Mouse (Mus musculus): ENCODE data around the gene Tulp3.
"Not testable (repeated sequence)": the region's sequence is repeated elsewhere in the genome, so short reads cannot be mapped to it uniquely, and the experiment has no call there.

The Tulp3 gene

GRCm38 (mm10) chr6:128355726-128356416, at the start of gene Tulp3:
Tulp3 (minus strand) TSS chr6:128355851.
- DNase-seq (ENCODE audit: low spot score): peak; percentile 97

- DNase-seq (ENCODE audit: low spot score): no peak
Observed at GRCm38 (mm10) chr6:128404708-128405107, 49.1 kb upstream of the Tulp3 start.

- peak; percentile 35 for DNase-seq (ENCODE audit: low spot score)
Observed at GRCm38 (mm10) chr6:128399421-128400185, 44.0 kb upstream of the Tulp3 start.

GRCm38 (mm10) chr6:128398996-128399395, 43.3 kb upstream of the Tulp3 start, which contains the start of gene Nrip2:
Nrip2 (plus strand) TSS chr6:128399296.
- no peak for DNase-seq (ENCODE audit: low spot score)

- DNase-seq (ENCODE audit: low spot score): no peak
Observed at GRCm38 (mm10) chr6:128397574-128398261, 42.1 kb upstream of the Tulp3 start.

GRCm38 (mm10) chr6:128390683-128391082, 35.0 kb upstream of the Tulp3 start:
- DNase-seq (ENCODE audit: low spot score): no peak

GRCm38 (mm10) chr6:128389185-128389584, 33.5 kb upstream of the Tulp3 start:
- DNase-seq (ENCODE audit: low spot score): no peak

GRCm38 (mm10) chr6:128385026-128385425, 29.4 kb upstream of the Tulp3 start:
- no peak for DNase-seq (ENCODE audit: low spot score)

- DNase-seq (ENCODE audit: low spot score): no peak
Observed at GRCm38 (mm10) chr6:128383752-128384151, 28.1 kb upstream of the Tulp3 start.

GRCm38 (mm10) chr6:128381254-128381653, 25.6 kb upstream of the Tulp3 start:
- DNase-seq (ENCODE audit: low spot score): no peak

GRCm38 (mm10) chr6:128380594-128381167, 25.0 kb upstream of the Tulp3 start:
- not testable (repeated sequence) for DNase-seq (ENCODE audit: low spot score)

GRCm38 (mm10) chr6:128379636-128380035, 24.0 kb upstream of the Tulp3 start:
- no peak for DNase-seq (ENCODE audit: low spot score)

GRCm38 (mm10) chr6:128376371-128377085, 20.9 kb upstream of the Tulp3 start:
- no peak for DNase-seq (ENCODE audit: low spot score)

DNA sequence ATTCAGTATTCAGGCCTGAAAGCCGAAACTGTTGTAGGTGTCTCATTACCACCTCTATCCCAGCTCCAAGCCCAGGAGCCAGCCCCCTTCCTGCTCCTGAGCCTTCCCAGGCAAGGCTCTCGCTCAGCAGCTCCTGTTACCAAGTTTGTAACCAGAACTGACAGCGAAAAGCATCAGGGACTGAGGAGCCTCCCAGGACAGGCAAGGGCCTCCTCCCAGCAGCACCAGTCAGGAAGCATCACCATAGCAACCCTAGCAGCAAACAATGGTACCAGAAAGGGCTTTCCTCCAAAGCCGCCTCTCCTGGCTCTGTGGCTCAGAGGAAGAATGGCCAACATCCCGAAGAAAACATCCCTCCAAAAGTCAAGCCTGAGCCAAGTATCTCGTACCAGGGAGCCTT, 19.5 kb upstream of the Tulp3 start, which contains the start of the genes Tex52 and Gm44596:
Tex52 (plus strand) TSS at position 265 of the 400 bp plus-strand sequence.
Gm44596 (plus strand) TSS at position 312 of the 400 bp plus-strand sequence.
- peak; percentile 66 for DNase-seq (ENCODE audit: low spot score)

DNA sequence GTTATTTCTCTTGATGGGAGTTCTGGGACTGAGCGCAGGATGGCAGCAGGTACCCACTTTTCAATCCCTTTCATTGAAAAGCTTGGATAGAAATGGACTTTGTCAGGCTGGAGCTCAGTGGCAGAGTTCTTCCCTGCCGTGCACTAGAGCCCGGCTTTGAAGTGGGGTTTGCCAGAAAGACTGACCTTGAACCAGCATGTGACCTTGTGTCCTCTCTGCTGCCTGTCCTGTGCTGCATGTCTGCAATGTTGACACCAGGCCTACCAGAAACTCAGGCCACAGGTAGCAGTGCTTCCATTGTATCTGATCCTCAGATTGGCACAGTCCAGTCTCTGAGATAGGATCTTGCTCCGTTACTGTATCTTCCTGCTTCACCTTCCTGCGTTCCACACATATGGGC, 14.4 kb upstream of the Tulp3 start:
- DNase-seq (ENCODE audit: low spot score): no peak

DNA sequence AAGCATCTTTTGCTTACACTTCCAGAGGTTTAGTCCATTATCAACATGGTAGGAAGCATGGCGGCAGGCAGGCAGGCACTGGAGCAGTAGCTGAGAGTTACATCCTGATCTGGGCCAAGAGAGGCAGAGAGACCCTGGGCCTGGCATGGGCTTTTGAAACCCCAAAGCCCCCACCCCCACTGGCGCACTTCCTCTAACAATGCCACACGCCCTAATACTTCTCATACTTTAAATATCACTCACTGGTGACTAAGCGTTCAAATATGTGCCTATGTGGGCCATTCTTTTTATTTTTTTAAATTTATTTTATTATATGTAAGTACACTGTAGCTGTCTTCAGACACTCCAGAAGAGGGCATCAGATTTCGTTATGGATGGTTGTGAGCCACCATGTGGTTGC, 10.8 kb upstream of the Tulp3 start:
- DNase-seq (ENCODE audit: low spot score): no peak

GRCm38 (mm10) chr6:128364721-128365120, 9.1 kb upstream of the Tulp3 start:
- DNase-seq (ENCODE audit: low spot score): no peak

DNA sequence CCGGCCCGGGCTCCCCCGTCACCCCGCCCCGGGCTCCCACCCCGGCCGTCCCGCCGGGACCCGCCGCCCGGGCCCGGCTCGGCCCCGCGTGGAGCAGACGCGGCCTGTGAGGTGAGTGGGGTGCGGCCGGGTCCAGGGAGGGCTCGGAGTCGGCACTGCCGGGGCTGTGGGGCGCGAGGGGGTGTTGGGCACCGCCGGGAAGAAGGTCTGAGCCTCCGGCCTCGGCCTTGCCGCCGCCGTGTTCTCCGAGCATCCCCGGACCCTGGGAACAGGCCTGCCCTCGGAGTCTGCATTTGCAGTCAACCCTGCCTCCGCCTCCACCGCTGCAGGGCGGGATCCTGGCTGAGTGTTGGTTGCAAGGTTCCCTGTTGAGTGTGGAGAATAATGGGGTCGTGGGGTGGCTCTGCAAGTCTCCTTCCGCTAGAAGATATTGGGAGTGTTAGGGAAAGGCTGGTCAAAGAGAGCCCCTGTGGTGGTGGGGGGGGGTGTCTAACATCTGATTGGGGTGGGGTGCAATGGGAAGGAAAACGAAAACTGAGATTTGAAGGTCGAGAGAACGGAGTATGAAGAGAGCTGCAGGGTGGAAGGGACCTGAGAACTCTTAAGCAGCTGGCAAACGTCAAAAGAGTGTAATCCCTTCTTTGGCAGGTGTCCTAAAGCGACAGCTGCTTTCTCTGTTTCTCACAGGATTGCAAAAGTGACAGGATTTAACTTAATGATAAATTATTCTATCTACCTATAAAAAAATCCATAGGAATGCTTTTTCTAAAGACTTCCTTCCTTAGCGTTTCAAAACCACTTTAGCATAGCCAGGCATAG, 7.6 kb upstream of the Tulp3 start:
- DNase-seq (ENCODE audit: low spot score): no peak

DNA sequence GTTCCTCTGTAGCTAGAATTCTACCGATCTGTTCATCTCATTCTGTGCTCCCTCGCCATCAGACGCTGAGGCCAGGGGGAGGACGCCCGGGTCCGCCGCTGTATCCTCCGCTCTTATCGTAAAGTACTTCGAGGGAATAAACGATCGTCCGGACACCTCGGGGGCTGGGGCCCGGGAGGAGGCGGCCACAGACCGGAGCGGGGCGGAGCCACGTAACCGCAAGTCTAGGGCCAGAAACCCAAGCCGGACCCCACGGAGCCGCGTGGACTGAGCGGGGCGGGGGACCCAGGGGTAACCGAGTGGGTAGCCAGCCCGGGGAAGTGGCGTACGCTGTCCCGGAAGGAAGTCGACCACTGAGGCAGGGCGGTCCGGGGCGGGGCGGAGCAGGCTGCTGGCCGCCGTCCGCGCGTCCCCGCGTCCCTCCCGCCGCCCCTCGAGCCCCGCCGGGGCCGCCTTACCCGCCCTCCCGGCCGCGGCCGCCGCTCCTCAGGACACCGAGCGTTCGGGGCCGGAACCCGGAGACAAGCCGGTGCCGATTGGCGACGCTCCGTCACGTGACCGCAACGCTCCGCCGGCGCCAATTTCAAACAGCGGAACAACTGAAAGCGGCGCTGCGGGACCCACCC, 6.8 kb upstream of the Tulp3 start, which contains the start of the genes Rhno1 and Foxm1:
Rhno1 (minus strand) TSS at position 531 of the 626 bp plus-strand sequence.
Foxm1 (plus strand) TSS at position 587 of the 626 bp plus-strand sequence.
- DNase-seq (ENCODE audit: low spot score): peak; percentile 80

GRCm38 (mm10) chr6:128361901-128362300, 6.2 kb upstream of the Tulp3 start:
- no peak for DNase-seq (ENCODE audit: low spot score)
